Mouse (Mus musculus) lung, embryonic 14.5 days (tissue): ENCODE data around the gene Rora. TPM values are rescaled to one million over a fixed set of nuclear protein-coding genes. Genes with fewer than 3 reads are reported as not detected.
A peak's percentile ranks its signal among the peaks of the same experiment; 100 is the strongest.

Experiments used
- ATAC-seq: fragments of 200-750 bp; cut with Nextera tagmentation; 2 replicates; pipeline ENCODE4 v1.8.0; 2017; ENCODE audit warnings: mild to moderate bottlenecking, moderate TSS enrichment, moderate library complexity; ENCODE audit not compliant: insufficient read depth
- DNase-seq: peaks from one replicate; pipeline ENCODE4 v3.0.0-alpha.2; 2015
- H3K27ac ChIP-seq: fragments of 300-500 bp; sonication (generic); 2 replicates; pipeline ENCODE4 v1.5.1; 2014; ENCODE audit warnings: low read depth, mild to moderate bottlenecking, moderate library complexity
- H3K27me3 ChIP-seq: fragments of 300-500 bp; sonication (generic); 2 replicates; pipeline ENCODE4 v1.6.1; 2014; ENCODE audit warnings: low read length, control low read depth; ENCODE audit not compliant: insufficient read depth
- H3K36me3 ChIP-seq: fragments of 300-500 bp; sonication (generic); 2 replicates; pipeline ENCODE4 v1.6.1; 2014; ENCODE audit warnings: control low read depth; ENCODE audit not compliant: insufficient read depth
- H3K4me1 ChIP-seq: fragments of 300-500 bp; sonication (generic); 2 replicates; pipeline ENCODE4 v1.6.1; 2014; ENCODE audit warnings: antibody characterized with exemption, control low read depth; ENCODE audit not compliant: insufficient read depth
- H3K4me2 ChIP-seq: fragments of 300-500 bp; sonication (generic); 2 replicates; pipeline ENCODE4 v1.6.1; 2014; ENCODE audit warnings: mild to moderate bottlenecking
- H3K4me3 ChIP-seq: fragments of 300-500 bp; sonication (generic); 2 replicates; pipeline ENCODE4 v1.5.1; 2014; ENCODE audit warnings: low read depth, low read length
- H3K9ac ChIP-seq: fragments of 300-500 bp; sonication (generic); 2 replicates; pipeline ENCODE4 v1.6.1; 2014
- H3K9me3 ChIP-seq: fragments of 300-500 bp; sonication (generic); 2 replicates; pipeline ENCODE4 v1.6.1; 2016; ENCODE audit warnings: low read depth, low read length, control low read depth
- CTCF ChIP-seq: IDR thresholded peaks from 2 replicates; pipeline ENCODE4 v1.5.1; 2016; ENCODE audit warnings: antibody characterized with exemption, low read depth
- WGBS: fragments of 180-500 bp; shearing (Covaris S2); extraction: QIAGEN DNeasy Blood & Tissue Kit; methylation state at CpG from one replicate; pipeline ENCODE4 v1.1.7; 2014; 5-methylcytosine and 5-hydroxymethylcytosine counted together
- polyA plus RNA-seq: library from polyadenylated mRNA; unstranded; fragments of >200 nt; fragmentation: Nextera tagmentation; extraction: Ambion mirVana; gene quantifications from 2 replicates; pipeline ENCODE4 v1.2.1, GENCODE M21; 2014

The Rora gene
- polyA plus RNA-seq, 1 experiment from 2014 or later = 5.9 TPM

- Histone ChIP-seq H3K4me2 (no peak overlapping the region), H3K27me3 (no peaks in the 10 kb centered on the region), H3K27ac (no peak overlapping the region), H3K4me3 (no peak overlapping the region), H3K9me3 (no peaks in the 10 kb centered on the region), H3K9ac (no peak overlapping the region), H3K4me1 (peaks cover 14% of the 10 kb centered on the region), H3K36me3 (no peaks in the 10 kb centered on the region)
- DNase-seq = no peak
- ATAC-seq = no peak
- 75% methylated on average over 9 of the region's 9 CpGs for WGBS
- TF ChIP-seq CTCF = no peak
These were observed 162.3 kb downstream of the Rora start for GRCm38 (mm10) chr9:68815877-68816276.

- no peaks in the 10 kb centered on the region for H3K9me3 ChIP-seq
- no peak overlapping the region for H3K4me3 ChIP-seq
- no peak overlapping the region for H3K4me2 ChIP-seq
- no peaks in the 10 kb centered on the region for H3K36me3 ChIP-seq
- H3K4me1 ChIP-seq = no peaks in the 10 kb centered on the region
- H3K27ac ChIP-seq = no peak overlapping the region
- no peak overlapping the region for H3K9ac ChIP-seq
- 73% methylated on average over 4 of the region's 4 CpGs for WGBS
- TF ChIP-seq CTCF = no peak
- no peaks in the 10 kb centered on the region for H3K27me3 ChIP-seq
- ATAC-seq (no peak), DNase-seq (no peak)
These were observed 166.4 kb downstream of the Rora start for GRCm38 (mm10) chr9:68820036-68820435.

- DNase-seq = peak; percentile 15
- no peaks in the 10 kb centered on the region for H3K27me3 ChIP-seq
- no peaks in the 10 kb centered on the region for H3K9me3 ChIP-seq
- ATAC-seq = no peak
- no peak overlapping the region for H3K4me3 ChIP-seq
- H3K36me3 ChIP-seq = no peaks in the 10 kb centered on the region
- H3K9ac ChIP-seq = no peak overlapping the region
- no peak for TF ChIP-seq CTCF
- no peak overlapping the region for H3K4me2 ChIP-seq
- H3K4me1 ChIP-seq = no peaks in the 10 kb centered on the region
- H3K27ac ChIP-seq = no peak overlapping the region
These were observed 166.9 kb downstream of the Rora start for GRCm38 (mm10) chr9:68820478-68820877.

GRCm38 (mm10) chr9:68821388-68821787, 167.8 kb downstream of the Rora start:
- Histone ChIP-seq H3K27me3 (no peaks in the 10 kb centered on the region), H3K36me3 (no peaks in the 10 kb centered on the region), H3K9ac (no peak overlapping the region), H3K9me3 (no peaks in the 10 kb centered on the region), H3K27ac (no peak overlapping the region), H3K4me3 (no peak overlapping the region), H3K4me1 (no peaks in the 10 kb centered on the region; the same call in 1 of the 2 replicates), H3K4me2 (no peak overlapping the region)
- ATAC-seq (no peak), DNase-seq (peak; percentile 4)
- no peak for TF ChIP-seq CTCF
- 25% methylated on average over 1 of the region's 1 CpGs for WGBS

GRCm38 (mm10) chr9:68823292-68823691, 169.7 kb downstream of the Rora start:
- no peak for TF ChIP-seq CTCF
- H3K27ac ChIP-seq = no peak overlapping the region
- no peaks in the 10 kb centered on the region for H3K9me3 ChIP-seq
- no peak for ATAC-seq
- 90% methylated on average over 5 of the region's 5 CpGs for WGBS
- H3K36me3 ChIP-seq = no peaks in the 10 kb centered on the region
- peaks cover 5% of the 10 kb centered on the region; the same call in 1 of the 2 replicates for H3K4me1 ChIP-seq
- H3K4me3 ChIP-seq = no peak overlapping the region
- H3K27me3 ChIP-seq = no peaks in the 10 kb centered on the region
- H3K9ac ChIP-seq = no peak overlapping the region
- H3K4me2 ChIP-seq = no peak overlapping the region
- no peak for DNase-seq

GRCm38 (mm10) chr9:68825107-68825506, 171.5 kb downstream of the Rora start:
- no peak overlapping the region for H3K4me2 ChIP-seq

GRCm38 (mm10) chr9:68825841-68826240, 172.3 kb downstream of the Rora start:
- 56% methylated on average over 3 of the region's 3 CpGs for WGBS
- Histone ChIP-seq H3K9ac (no peak overlapping the region), H3K27me3 (no peaks in the 10 kb centered on the region), H3K4me1 (peaks cover 5% of the 10 kb centered on the region; the same call in 1 of the 2 replicates), H3K9me3 (no peaks in the 10 kb centered on the region), H3K27ac (no peak overlapping the region), H3K4me2 (no peak overlapping the region), H3K4me3 (no peak overlapping the region), H3K36me3 (no peaks in the 10 kb centered on the region)
- DNase-seq = no peak
- ATAC-seq = no peak
- no peak for TF ChIP-seq CTCF

More at GRCm38 (mm10) chr9:68825107-68825506, 171.5 kb downstream of the Rora start:
- Histone ChIP-seq H3K27ac (no peak overlapping the region), H3K36me3 (no peaks in the 10 kb centered on the region), H3K9me3 (no peaks in the 10 kb centered on the region), H3K4me1 (peaks cover 5% of the 10 kb centered on the region; the same call in 1 of the 2 replicates), H3K27me3 (no peaks in the 10 kb centered on the region), H3K4me3 (no peak overlapping the region), H3K9ac (no peak overlapping the region)
- TF ChIP-seq CTCF = no peak
- 55% methylated on average over 4 of the region's 4 CpGs for WGBS
- DNase-seq (peak; percentile 3), ATAC-seq (no peak)

GRCm38 (mm10) chr9:68827441-68827840, 173.9 kb downstream of the Rora start:
- DNase-seq = peak; percentile 17
- H3K27ac ChIP-seq = no peak overlapping the region

More at GRCm38 (mm10) chr9:68827441-68827840, 173.9 kb downstream of the Rora start:
- H3K27me3 ChIP-seq = no peaks in the 10 kb centered on the region
- no peaks in the 10 kb centered on the region for H3K36me3 ChIP-seq
- H3K4me3 ChIP-seq = no peak overlapping the region
- peaks cover 5% of the 10 kb centered on the region; the same call in 1 of the 2 replicates for H3K4me1 ChIP-seq
- H3K9ac ChIP-seq = no peak overlapping the region
- no peak for TF ChIP-seq CTCF
- no peaks in the 10 kb centered on the region for H3K9me3 ChIP-seq
- ATAC-seq = peak; percentile 28; the same call in 1 of the 2 replicates
- H3K4me2 ChIP-seq = no peak overlapping the region
- 53% methylated on average over 3 of the region's 3 CpGs for WGBS
